Mouse (Mus musculus): ENCODE measurements at regions not wholly inside any gene's neighbourhood (a gene's known extent, or its start where the extent isn't known, plus 50 kb on each side); places are given as distances from the start of the nearest gene placed in this dataset.

DNA sequence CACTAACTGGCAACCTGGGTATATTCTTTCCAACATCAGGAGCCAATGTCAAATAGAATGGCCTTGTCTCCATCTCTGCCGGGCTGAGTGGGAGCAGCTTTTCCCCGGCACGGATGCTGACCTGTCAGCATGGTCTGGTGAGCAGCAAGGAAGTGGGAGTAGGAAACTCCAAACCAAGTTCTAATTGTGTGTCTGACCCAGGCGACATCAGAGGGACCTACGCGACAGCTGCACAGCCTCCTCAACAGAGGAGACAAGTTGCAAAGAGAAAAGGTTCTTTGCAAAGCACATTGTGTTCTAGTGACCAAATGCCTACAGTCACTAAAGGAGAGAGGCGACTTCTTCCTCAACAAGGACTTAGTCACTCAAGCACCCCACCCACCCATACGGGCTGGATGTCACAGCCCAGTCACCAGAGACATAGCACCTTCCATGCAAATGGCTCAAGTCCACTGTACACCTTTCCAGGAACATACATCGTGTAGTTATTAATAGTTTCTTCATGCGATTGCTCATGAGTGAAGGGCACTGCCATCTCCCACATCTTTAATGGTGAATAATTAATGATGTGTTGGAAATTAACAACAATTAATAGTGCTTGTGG, 334.8 kb upstream of the Hnrnpa3 start:
- ChIA-PET CTCF (interaction anchor here in 1 of 4 experiments (0.6 kb wide), 1 partner anchor 38 kb away, joined by 3 read pairs; no protein-coding TSS in a partner anchor), POLR2A (no interaction called here)

- ChIA-PET CTCF (no interaction called here), POLR2A (interaction anchor here in 1 of 4 experiments (1.4 kb wide), 1 partner anchor 13 kb away, joined by 4 read pairs; no protein-coding TSS in a partner anchor)
Observed at GRCm38 (mm10) chr2:75329598-75329997, 329.5 kb upstream of the Hnrnpa3 start.

GRCm38 (mm10) chr2:75341310-75341709, 317.8 kb upstream of the Hnrnpa3 start:
- ChIA-PET CTCF (no interaction called here), POLR2A (no interaction called here)

- ChIA-PET POLR2A (interaction anchor here in 1 of 4 experiments (1.0 kb wide), 1 partner anchor 12 kb away, joined by 4 read pairs; no protein-coding TSS in a partner anchor), CTCF (no interaction called here)
Observed at GRCm38 (mm10) chr2:75341726-75342280, 317.3 kb upstream of the Hnrnpa3 start.

GRCm38 (mm10) chr2:75350902-75351301, 308.2 kb upstream of the Hnrnpa3 start:
- ChIA-PET POLR2A (no interaction called here), CTCF (no interaction called here)

DNA sequence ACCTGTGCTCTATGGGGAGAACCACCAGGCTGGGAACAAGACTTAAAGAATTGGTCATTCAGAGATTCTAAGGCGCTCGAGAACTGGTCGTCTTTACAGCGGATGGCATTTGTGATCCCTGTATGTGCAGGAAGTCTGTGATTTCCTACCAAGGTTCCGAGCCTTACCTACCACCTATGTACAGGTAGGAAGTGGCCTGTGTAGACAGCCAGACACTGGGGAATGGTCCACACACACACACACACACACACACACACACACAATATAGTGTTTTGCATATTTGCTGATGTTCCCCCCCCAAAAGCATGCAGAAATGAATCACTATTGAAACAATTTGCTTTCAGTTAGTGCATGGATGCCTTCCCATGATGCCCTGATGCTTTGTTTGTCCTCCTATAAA, 307.1 kb upstream of the Hnrnpa3 start:
- CTCF ChIA-PET: no interaction called here
- POLR2A ChIA-PET: interaction anchor here in 1 of 4 experiments (0.5 kb wide), 1 partner anchor 254 kb away, joined by 3 read pairs; no protein-coding TSS in a partner anchor

DNA sequence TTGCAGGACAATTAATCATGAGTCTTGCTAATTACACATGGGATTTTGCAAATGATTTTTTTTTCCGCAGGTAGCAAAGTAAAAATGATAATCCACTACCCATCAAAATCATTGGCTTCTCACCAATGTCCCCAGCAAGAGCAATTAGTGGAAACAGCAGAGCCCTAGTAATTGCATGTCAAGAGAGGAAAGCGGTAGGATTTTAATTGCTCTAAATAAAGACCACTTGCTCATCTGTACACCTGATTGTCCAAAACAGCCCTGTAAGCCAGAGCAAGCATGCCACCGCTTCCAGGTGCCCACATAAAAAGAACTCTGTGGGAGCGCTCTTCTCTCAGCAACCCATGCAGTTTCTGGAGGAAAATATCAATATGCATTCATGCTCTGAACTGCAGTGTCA, 306.5 kb upstream of the Hnrnpa3 start:
- ChIA-PET CTCF (no interaction called here), POLR2A (no interaction called here)

- POLR2A ChIA-PET: no interaction called here
- CTCF ChIA-PET: no interaction called here
Observed at GRCm38 (mm10) chr2:75356691-75357375, 302.2 kb upstream of the Hnrnpa3 start.

DNA sequence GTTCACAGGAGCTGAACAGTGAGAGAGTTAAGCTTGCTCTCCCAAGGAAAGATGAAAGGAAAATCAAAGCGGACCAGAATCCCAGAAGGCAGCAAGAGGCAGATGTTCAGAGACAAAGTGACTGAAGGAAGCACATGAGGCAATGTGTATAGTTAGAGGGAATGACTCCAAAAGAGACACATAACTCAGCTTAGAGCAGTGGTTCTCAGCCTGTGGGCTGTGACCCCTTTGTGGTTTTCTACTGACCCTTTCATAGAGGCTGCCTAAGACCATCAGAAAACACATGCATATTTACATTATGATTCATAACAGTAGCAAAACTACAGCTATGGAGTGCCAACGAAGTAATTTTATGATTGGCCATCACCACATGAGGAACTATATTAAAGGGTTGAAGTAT, 301.5 kb upstream of the Hnrnpa3 start:
- POLR2A ChIA-PET: no interaction called here

GRCm38 (mm10) chr2:75360936-75361335, 298.1 kb upstream of the Hnrnpa3 start:
- ChIA-PET POLR2A (no interaction called here), CTCF (no interaction called here)

More for the DNA sequence above, 301.5 kb upstream of the Hnrnpa3 start:
- CTCF ChIA-PET: interaction anchor here in 1 of 4 experiments (0.5 kb wide), 1 partner anchor 716 kb away, joined by 8 read pairs; no protein-coding TSS in a partner anchor

DNA sequence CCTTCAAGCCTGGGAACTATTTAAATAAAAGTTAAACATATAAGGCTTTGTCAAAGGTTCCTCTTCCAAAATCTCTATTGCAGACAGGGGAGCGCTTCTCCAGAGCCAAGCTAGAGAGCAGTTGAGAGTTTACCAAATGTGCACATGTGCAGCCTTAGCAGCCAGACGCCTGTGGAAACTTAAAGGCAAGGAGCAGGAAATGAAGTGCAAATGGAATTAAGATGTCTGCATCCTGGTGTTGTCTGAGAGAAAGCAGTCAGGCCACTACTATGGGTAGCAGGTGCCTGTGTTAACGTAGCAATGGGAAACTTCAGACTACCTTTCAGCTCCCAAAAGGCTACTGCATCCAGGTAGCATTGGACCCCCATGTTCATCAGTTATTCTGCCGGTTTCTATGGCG, 282.4 kb upstream of the Hnrnpa3 start:
- POLR2A ChIA-PET: no interaction called here
- CTCF ChIA-PET: no interaction called here

- ChIA-PET CTCF (no interaction called here), POLR2A (no interaction called here)
Observed at GRCm38 (mm10) chr2:75385551-75386263, 273.4 kb upstream of the Hnrnpa3 start.

- POLR2A ChIA-PET: no interaction called here
- CTCF ChIA-PET: no interaction called here
Observed at GRCm38 (mm10) chr2:75386636-75387035, 272.4 kb upstream of the Hnrnpa3 start.

DNA sequence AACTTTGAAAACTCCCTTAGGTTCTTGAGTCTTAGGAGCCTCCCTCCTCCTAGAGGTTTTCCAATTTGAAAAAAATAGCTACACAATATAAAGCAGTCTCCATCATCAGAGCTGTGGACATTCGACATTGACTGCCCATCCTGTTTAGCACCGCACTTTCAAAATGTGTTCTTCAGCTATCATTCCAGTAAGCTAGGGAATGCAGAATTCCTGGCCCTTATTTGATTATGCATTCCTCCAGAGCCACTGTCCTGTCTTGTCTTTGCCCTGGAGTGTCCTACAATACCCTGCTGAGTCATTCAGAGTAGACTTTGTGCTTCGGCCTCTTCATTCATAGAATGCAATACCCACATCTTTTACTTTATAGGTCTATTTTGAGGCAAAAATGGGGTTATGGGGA, 267.0 kb upstream of the Hnrnpa3 start:
- ChIA-PET CTCF (no interaction called here), POLR2A (no interaction called here)

- ChIA-PET CTCF (no interaction called here), POLR2A (no interaction called here)
Observed at GRCm38 (mm10) chr2:75394928-75395673, 264.0 kb upstream of the Hnrnpa3 start.

DNA sequence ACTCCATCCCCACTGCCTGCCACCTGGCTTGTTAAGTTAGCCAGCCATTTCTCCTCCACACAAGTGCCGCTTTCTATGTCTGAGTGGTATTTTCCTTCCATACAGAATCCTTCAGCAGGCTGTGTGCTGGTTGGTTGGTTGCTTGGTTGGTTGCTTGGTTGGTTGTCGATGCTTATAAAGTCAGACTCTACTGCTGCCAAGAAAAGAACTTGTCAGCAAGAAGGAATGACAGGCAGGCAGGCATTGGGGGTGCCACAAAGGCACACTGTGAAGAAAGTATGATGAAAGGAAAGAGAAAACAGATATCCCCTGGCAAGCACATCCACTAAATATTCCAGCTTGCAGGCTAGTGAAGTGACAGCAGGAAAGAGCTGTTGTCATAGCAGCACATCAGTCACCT, 263.0 kb upstream of the Hnrnpa3 start:
- ChIA-PET POLR2A (interaction anchor here in 2 of 4 experiments (0.6 to 1.3 kb wide), 2 partner anchors 10 to 20 kb away, joined by 3 read pairs; no protein-coding TSS in a partner anchor), CTCF (no interaction called here)

DNA sequence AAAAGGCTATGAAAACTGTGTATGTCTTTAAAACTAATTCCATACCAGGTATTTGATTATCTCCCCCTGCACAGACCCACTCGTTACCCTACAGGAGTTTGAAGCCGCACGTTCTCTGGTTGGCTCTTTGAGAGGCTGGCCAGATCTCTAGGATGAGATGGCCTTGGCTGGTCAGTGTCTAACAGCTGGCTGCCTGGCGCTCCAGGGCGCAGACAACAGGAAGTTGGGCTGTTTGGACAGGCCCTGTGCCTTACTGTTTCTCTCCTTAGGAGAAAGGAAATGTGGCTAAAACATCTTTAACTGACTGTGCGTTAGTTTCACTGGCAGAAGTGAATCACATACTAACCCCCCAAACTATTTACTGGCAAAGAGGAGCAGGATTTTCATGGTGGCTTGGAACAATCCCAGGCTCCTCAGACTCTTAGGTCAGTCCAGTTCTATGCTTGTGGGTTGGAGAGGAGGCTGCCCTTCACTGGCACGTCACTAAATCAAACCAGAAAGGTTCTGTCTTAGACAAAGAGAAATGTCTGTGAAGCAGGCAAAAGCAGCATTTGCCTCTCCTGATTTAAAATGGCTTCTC, 258.7 kb upstream of the Hnrnpa3 start:
- CTCF ChIA-PET: no interaction called here

DNA sequence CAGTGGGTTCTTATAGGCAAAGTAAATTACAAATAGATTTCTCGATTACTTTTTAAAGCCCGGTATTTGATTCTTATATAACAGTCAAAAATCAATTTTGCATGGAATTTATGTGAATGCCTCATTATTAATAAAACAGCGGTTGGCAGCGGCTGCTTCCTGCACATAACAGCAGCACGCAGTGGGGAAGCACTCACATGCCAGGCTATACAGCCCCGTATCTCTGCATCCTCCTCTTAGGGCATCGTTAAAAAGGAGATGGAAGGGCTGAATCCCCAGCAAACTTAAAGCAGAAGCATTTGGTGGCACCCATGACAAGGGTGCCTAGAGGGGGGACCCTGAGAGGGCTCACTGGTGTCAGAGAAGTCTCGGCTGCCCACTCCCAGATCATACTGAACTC, 255.3 kb upstream of the Hnrnpa3 start:
- CTCF ChIA-PET: no interaction called here
- POLR2A ChIA-PET: no interaction called here

More for the DNA sequence above, 258.7 kb upstream of the Hnrnpa3 start:
- POLR2A ChIA-PET: no interaction called here

- CTCF ChIA-PET: no interaction called here
Observed at GRCm38 (mm10) chr2:75405524-75406214, 253.4 kb upstream of the Hnrnpa3 start.

More at GRCm38 (mm10) chr2:75405524-75406214, 253.4 kb upstream of the Hnrnpa3 start:
- POLR2A ChIA-PET: interaction anchor here in 1 of 4 experiments (0.6 to 1.3 kb wide), 2 partner anchors 9 to 199 kb away, joined by 3 read pairs; no protein-coding TSS in a partner anchor
